Mouse (Mus musculus): ENCODE measurements around the gene Nphs2. TPM values are rescaled to one million over a fixed set of nuclear protein-coding genes. Genes with fewer than 3 reads are reported as not detected.
A peak's percentile ranks its signal among the peaks of the same experiment; 100 is the strongest.
"Not testable (repeated sequence)": the region's sequence is repeated elsewhere in the genome, so short reads cannot be mapped to it uniquely, and the experiment has no call there.

The Nphs2 gene
- polyA plus RNA-seq, 1 experiment: 0.27 TPM

DNA sequence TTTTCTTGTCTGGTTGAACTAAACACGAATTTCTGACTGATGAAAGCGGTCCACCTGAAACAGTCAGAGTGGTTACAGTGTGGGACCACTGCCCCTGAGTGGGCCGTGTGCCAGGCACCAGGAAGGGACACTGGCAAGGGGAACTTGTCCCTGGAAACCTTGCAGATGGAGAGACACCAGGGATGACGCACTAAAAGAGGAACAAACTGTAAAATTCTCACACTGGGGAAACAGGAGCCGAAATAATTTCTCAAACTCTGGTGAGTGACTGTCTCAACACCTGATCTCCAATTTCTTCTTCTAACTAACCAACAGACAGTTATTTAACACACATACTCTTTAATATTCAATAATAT, 25.0 kb upstream of the Nphs2 start:
- H3K9me3 ChIP-seq: no peaks in the 10 kb centered on the region
- no peaks in the 10 kb centered on the region for H3K36me3 ChIP-seq (replicated peaks; ENCODE audit: low read length)
- peaks cover 2% of the 10 kb centered on the region for H3K27me3 ChIP-seq (replicated peaks)
- TF ChIP-seq GATA1 (IDR thresholded peaks at IDR 0.05; ENCODE audit: borderline replicate concordance, low read length) (no peak), FLI1 (IDR thresholded peaks at IDR 0.05; ENCODE audit: low read length) (no peak)
- H3K4me1 ChIP-seq: peaks cover 13% of the 10 kb centered on the region
- no peak overlapping the region for H3K4me3 ChIP-seq (replicated peaks)

DNA sequence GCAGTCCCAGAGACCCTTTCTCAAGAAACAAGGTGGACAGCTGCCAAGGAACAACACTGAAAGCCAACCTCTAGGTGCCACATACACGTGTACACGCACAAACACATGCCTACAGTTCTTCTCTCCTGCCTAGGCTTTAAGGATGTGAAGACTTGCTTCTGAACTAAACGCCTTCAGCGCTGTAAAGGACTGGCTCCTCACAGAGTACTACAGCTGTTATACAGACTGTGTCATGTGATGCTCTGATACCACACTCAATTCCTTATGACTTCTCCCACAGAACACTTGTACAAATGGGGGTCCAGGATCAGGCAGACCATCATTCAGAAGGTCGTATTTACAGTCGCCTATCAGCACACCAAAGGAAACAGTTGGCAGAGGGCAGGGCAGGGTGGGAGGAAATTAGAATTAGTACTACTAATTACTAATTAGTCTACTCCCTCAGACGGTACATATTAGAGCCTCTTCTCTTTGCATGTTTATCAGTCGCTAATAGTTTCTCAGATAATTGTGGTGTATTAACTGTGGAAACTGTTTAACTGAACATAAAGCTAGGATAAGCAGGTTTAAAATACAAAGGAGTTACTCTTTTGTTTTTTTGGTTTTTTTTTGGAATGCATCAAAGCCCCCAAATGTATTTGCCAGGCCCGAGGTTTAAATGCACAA, 21.8 kb upstream of the Nphs2 start:
- H3K4me1 ChIP-seq: peaks cover 21% of the 10 kb centered on the region
- TF ChIP-seq GATA1 (IDR thresholded peaks at IDR 0.05; ENCODE audit: borderline replicate concordance, low read length): no peak
- no peak for TF ChIP-seq FLI1 (IDR thresholded peaks at IDR 0.05; ENCODE audit: low read length)
- H3K27me3 ChIP-seq (replicated peaks): peaks cover 4% of the 10 kb centered on the region
- H3K9me3 ChIP-seq: no peaks in the 10 kb centered on the region
- no peaks in the 10 kb centered on the region for H3K36me3 ChIP-seq (replicated peaks; ENCODE audit: low read length)
- no peak overlapping the region for H3K4me3 ChIP-seq (replicated peaks)

DNA sequence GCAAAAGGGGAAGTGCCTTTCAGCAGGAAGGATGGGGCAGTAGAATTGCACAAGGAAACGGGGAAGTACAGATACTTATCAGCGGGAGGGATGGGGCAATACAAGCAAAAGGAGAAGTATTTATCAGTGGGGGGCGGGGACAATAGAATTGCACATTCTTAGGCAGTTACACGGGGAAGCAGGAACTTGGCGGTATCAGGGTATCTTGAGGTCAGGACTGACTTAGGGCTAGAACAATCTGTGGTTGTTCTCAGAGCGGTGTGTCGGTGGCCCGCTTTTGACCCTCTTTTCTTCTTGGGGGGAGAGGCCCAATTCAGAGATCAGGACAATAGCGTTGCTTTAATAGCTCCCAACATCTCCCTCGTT, 21.3 kb upstream of the Nphs2 start:
- H3K9me3 ChIP-seq; H3K4me3 ChIP-seq (replicated peaks); H3K36me3 ChIP-seq (replicated peaks; ENCODE audit: low read length); H3K27me3 ChIP-seq (replicated peaks): not testable (repeated sequence)
- H3K4me1 ChIP-seq: peaks cover 18% of the 10 kb centered on the region

DNA sequence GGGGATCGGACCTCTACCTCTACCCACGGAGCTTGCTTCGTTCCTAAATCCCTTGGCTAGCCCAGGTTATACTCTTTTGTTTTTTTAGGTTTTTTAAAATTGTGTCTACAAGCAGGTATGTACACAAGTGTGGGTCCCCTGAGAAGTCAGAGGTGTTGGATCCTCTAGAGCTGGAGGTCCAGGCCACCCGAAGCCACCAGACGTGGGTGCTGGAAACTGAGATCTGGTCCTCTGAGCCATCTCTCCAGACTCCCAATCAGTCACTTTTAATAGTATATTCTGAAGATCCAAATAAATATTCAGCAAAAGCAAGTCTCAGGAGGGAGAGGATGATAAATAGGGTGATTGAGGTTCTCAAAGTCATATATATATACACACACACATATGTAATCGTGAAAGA, 20.5 kb upstream of the Nphs2 start:
- TF ChIP-seq GATA1 (IDR thresholded peaks at IDR 0.05; ENCODE audit: borderline replicate concordance, low read length): no peak
- no peak for TF ChIP-seq FLI1 (IDR thresholded peaks at IDR 0.05; ENCODE audit: low read length)
- peaks cover 15% of the 10 kb centered on the region for H3K4me1 ChIP-seq
- no peak overlapping the region for H3K4me3 ChIP-seq (replicated peaks)
- H3K9me3 ChIP-seq: no peaks in the 10 kb centered on the region
- no peaks in the 10 kb centered on the region for H3K36me3 ChIP-seq (replicated peaks; ENCODE audit: low read length)
- peaks cover 4% of the 10 kb centered on the region for H3K27me3 ChIP-seq (replicated peaks)

DNA sequence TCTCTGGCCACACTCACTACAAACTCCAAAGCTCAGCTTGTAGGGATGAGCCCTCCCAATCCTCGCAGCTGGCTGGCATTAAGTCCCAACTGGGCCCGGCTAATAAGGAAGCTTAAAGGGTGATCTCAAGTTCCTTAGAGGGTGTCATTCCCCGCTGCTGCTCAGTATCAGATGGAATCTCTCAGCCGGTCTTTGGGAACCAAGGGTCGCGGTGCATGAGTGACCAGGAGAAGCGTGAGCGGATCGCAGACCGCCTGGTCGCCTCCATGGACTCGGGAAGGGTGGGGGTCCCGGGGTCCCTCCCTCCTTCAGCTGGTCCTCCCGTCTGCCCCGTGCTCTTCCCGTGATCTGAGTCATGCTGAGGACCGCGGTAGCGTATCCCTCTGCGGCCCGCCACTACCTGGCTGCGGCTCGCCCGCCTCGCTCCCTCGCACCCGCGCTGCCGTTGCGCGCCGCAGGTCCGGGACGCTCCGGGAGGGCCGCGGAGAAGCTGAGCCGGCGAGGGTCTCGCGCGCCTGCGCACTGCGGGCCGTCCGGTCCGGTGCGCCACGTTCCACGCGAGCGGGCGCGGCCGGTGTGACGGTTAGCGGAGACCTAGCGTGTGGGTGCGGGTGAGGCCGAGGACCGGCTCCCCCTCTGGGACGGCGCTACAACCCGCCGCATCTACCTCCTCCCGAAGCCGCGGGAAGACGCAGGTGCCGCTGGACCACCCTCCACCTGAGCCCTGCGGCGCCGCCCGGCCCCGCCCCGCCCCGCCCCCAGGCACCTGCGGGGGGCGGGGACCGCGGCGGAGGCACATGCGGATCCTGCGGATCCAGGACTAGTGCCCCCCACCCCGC, 7.4 kb upstream of the Nphs2 start, which contains the start of gene Tdrd5:
TSS of gene Tdrd5 (minus strand) at position 754 of the 839 bp plus-strand sequence.
- peaks cover 24% of the 10 kb centered on the region for H3K9me3 ChIP-seq
- peaks cover 11% of the 10 kb centered on the region for H3K4me1 ChIP-seq
- H3K4me3 ChIP-seq (replicated peaks): peak within 1 kb of the TSS; percentile 93
- H3K27me3 ChIP-seq (replicated peaks): peaks cover 65% of the 10 kb centered on the region
- no peaks in the 10 kb centered on the region for H3K36me3 ChIP-seq (replicated peaks; ENCODE audit: low read length)
- no peak for TF ChIP-seq FLI1 (IDR thresholded peaks at IDR 0.05; ENCODE audit: low read length)
- no peak for TF ChIP-seq GATA1 (IDR thresholded peaks at IDR 0.05; ENCODE audit: borderline replicate concordance, low read length)

DNA sequence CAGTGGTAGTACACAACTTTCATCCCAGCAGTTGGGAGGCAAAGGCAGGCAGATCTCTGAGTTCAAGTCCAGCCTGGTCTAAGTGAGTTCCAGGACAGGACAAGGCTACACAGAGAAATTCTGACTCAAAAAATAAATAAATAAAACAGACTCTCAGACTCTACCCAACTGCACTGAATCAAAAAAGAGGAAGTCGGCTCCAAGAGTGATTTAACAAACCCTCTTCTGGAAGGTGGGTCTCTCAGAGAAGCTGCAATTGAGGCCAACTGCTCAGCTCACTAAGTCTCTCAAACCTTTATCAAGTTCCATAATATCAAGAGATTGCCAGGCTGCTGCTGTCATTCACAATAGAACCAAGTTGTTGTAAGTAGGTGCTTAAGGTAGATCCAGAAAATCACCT, 1.9 kb upstream of the Nphs2 start:
- TF ChIP-seq FLI1 (IDR thresholded peaks at IDR 0.05; ENCODE audit: low read length) (no peak), GATA1 (IDR thresholded peaks at IDR 0.05; ENCODE audit: borderline replicate concordance, low read length) (no peak)
- H3K9me3 ChIP-seq: no peaks in the 10 kb centered on the region
- no peak overlapping the region for H3K4me3 ChIP-seq (replicated peaks)
- no peaks in the 10 kb centered on the region for H3K36me3 ChIP-seq (replicated peaks; ENCODE audit: low read length)
- peaks cover 80% of the 10 kb centered on the region for H3K27me3 ChIP-seq (replicated peaks)
- H3K4me1 ChIP-seq: peaks cover 11% of the 10 kb centered on the region

DNA sequence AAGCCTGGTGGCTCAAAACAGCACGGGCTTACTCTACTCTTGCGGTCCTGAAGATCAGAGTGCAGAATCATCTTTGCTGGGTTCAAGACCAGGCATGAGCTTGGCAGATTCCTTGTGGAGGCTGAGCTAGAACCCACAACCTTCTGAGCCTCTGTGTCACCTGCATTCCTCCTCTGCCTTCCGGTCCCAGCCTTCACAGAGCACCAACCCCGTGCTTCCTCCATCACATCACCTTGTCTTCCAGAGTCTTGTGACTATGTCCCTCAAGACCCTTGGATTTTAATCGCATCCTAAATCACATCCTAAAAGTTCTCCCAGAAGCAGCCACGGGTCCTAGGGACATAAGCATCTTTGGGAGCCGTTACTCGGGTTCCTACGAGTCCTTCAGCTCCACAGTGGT, 12.6 kb downstream of the Nphs2 start:
- no peak for TF ChIP-seq FLI1 (IDR thresholded peaks at IDR 0.05; ENCODE audit: low read length)
- TF ChIP-seq GATA1 (IDR thresholded peaks at IDR 0.05; ENCODE audit: borderline replicate concordance, low read length): no peak
- 0 out of 2 replicates have a peak, but pooled peaks cover 3% of the 10 kb centered on the region for H3K9me3 ChIP-seq
- H3K4me1 ChIP-seq: 0 out of 2 replicates have a peak, but pooled peaks cover 6% of the 10 kb centered on the region
- no peaks in the 10 kb centered on the region for H3K36me3 ChIP-seq (replicated peaks; ENCODE audit: low read length)
- peaks cover 26% of the 10 kb centered on the region for H3K27me3 ChIP-seq (replicated peaks)
- no peak overlapping the region for H3K4me3 ChIP-seq (replicated peaks)

DNA sequence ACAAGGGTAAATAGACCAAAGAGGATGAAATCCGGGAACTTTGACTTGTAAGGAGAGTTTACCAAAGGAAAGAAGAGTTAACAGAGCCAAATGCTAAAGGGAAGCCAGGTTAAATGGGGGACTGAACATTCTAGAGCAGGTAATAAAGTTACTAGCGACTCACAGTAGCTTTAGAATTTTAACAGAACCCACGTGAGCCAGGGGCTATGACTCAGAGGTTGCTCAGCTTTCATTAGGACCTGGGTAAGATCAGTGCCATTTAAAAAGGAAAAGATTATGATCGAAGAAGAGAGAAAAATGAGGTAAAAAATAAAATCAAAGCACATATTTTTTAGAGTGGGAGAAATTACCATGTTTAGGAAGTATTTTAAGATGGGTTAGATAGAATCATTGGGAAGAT, 30.3 kb downstream of the Nphs2 start:
- no peak for TF ChIP-seq FLI1 (IDR thresholded peaks at IDR 0.05; ENCODE audit: low read length)
- no peak for TF ChIP-seq GATA1 (IDR thresholded peaks at IDR 0.05; ENCODE audit: borderline replicate concordance, low read length)
- H3K9me3 ChIP-seq: peaks cover 18% of the 10 kb centered on the region
- no peaks in the 10 kb centered on the region for H3K36me3 ChIP-seq (replicated peaks; ENCODE audit: low read length)
- H3K27me3 ChIP-seq (replicated peaks): peaks cover 18% of the 10 kb centered on the region
- peaks cover 12% of the 10 kb centered on the region for H3K4me1 ChIP-seq
- H3K4me3 ChIP-seq (replicated peaks): no peak overlapping the region

DNA sequence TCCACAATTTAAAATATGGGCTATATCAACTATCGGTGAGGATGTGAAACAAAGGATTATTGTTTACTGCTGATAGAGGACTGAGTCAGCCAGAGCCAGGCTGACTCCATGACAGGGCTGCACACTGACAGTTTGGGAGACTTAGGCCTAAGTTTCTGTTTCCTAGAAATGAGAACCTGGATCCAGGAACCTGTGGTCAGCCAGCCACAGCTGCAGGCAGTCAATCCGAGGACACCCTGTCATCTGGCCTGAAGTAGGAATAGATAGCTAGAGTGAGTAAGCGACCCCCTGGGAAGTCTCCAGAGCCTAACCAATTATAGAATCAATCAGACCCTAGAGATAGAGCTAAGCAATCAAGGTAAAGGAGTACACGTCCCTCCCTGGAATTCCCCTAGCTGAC, 33.9 kb downstream of the Nphs2 start:
- Histone ChIP-seq H3K27me3 (replicated peaks) (peaks cover 8% of the 10 kb centered on the region), H3K36me3 (replicated peaks; ENCODE audit: low read length) (no peaks in the 10 kb centered on the region), H3K4me1 (peaks cover 18% of the 10 kb centered on the region), H3K4me3 (replicated peaks) (no peak overlapping the region), H3K9me3 (peaks cover 8% of the 10 kb centered on the region)
- TF ChIP-seq FLI1 (IDR thresholded peaks at IDR 0.05; ENCODE audit: low read length): no peak

DNA sequence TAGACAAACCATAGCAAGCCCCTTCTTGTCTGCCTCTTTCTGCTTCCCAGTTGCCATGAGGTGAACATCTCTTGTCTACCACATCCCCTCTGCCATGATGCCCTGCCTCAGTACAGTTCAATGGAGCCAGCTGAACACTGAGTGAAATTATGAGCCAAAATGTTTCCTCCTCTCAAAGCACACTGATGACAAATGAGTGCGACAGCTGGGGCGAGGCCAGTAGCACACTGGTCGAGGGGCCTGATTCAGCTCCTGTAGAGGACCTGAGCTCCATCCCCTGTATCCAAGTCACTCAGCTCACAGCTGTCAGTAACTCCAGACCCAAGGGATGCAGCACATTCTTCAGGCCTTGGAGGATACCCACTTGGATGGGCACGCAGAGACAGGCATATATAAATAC, 35.1 kb downstream of the Nphs2 start:
- peaks cover 6% of the 10 kb centered on the region for H3K27me3 ChIP-seq (replicated peaks)
- H3K36me3 ChIP-seq (replicated peaks; ENCODE audit: low read length): no peaks in the 10 kb centered on the region
- H3K4me1 ChIP-seq: peaks cover 13% of the 10 kb centered on the region
- TF ChIP-seq FLI1 (IDR thresholded peaks at IDR 0.05; ENCODE audit: low read length): no peak
- no peak for TF ChIP-seq GATA1 (IDR thresholded peaks at IDR 0.05; ENCODE audit: borderline replicate concordance, low read length)
- H3K4me3 ChIP-seq (replicated peaks): no peak overlapping the region
- H3K9me3 ChIP-seq: peaks cover 8% of the 10 kb centered on the region

Measured in megakaryocyte, embryonic 14.5 days (primary cell).